Mouse (Mus musculus): ENCODE measurements around the gene 0610009B22Rik. TPM values are rescaled to one million over a fixed set of nuclear protein-coding genes. Genes with fewer than 3 reads are reported as not detected.
"Not testable (repeated sequence)": the region's sequence is repeated elsewhere in the genome, so short reads cannot be mapped to it uniquely, and the experiment has no call there.

0610009B22Rik gene
- polyA plus RNA-seq, 1 experiment: 48.7 TPM

DNA sequence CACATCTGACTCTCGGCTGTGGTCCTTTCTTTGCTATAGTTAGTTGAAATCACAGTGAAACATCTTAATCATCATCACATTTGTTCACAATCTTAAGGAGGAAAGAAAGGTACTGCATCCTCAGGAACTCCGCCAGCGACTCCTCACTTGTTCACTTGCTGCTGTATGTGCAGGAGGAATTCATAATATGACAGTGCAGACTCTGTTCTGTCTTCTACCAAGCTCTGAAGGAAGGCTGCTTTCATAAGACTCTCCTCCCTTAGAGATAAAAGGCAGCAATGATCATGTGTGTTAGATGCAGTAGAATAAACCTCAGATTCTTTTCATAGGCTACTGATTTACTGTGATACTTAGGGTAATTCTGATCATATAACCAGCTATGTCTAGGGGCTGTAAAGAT, 6.3 kb upstream of the 0610009B22Rik start:
- no peak overlapping the region for H3K27ac ChIP-seq (ENCODE audit: insufficient read depth, low read length)
- DNase-seq: no peak
- no peak overlapping the region for H3K4me3 ChIP-seq (replicated peaks; ENCODE audit: insufficient read depth, low read depth, low read length)
- no peaks in the 10 kb centered on the region for H3K27me3 ChIP-seq (ENCODE audit: control insufficient read depth, insufficient read depth, low read length)
- TF ChIP-seq POLR2A (IDR thresholded peaks at IDR 0.05; ENCODE audit: borderline replicate concordance, insufficient read depth, low read length): no peak
- no peak for TF ChIP-seq CTCF (IDR thresholded peaks at IDR 0.05; ENCODE audit: borderline replicate concordance, insufficient read depth, low read depth, low read length)
- 93% methylated on average over 3 of the region's 3 CpGs for WGBS
- H3K4me1 ChIP-seq (ENCODE audit: control insufficient read depth, insufficient read depth, low read length): no peaks in the 10 kb centered on the region

DNA sequence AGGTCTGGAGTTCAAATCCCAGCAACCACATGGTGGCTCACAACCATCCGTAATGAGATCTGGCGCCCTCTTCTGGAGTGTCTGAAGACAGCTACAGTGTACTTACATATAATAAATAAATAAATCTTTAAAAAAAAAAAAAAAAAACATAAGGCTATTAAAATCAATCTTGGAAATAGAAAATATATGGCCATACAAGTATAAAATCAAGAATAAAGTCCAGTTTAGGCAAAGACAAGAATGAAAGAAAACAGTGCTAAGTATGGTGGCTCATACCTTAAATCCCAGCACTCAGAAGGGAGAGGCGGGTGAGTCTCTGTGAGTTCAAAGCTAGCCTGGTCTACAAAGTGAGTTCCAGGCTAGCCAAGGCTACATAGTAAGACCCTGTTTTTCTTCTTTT, 1.9 kb upstream of the 0610009B22Rik start:
- H3K4me3 ChIP-seq (replicated peaks; ENCODE audit: insufficient read depth, low read depth, low read length); H3K27ac ChIP-seq (ENCODE audit: insufficient read depth, low read length); H3K4me1 ChIP-seq (ENCODE audit: control insufficient read depth, insufficient read depth, low read length); DNase-seq; H3K27me3 ChIP-seq (ENCODE audit: control insufficient read depth, insufficient read depth, low read length): not testable (repeated sequence)
- WGBS: 81% methylated on average over 2 of the region's 3 CpGs

DNA sequence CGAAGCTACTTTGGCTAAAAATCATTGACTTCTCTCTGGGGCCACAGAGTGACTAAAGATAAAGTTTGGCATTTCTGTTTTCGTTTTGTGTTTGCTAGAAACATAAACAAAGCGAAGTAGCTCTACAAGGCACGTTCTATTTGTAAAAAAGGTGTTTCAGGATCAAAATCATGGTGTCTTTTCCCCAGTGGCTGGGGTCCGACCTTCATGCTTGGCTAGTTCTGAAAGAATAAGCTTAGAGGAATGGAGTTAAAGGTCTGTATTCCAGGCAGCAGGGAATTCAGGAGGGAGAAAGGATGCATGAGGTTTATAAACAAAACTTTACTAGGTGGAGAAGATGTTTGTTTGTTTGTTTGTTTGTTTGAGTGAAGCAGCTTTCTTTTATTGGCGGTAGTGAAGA, 669 bp upstream of the 0610009B22Rik start:
- DNase-seq: no peak
- TF ChIP-seq CTCF (IDR thresholded peaks at IDR 0.05; ENCODE audit: borderline replicate concordance, insufficient read depth, low read depth, low read length): no peak
- Histone ChIP-seq H3K4me1 (ENCODE audit: control insufficient read depth, insufficient read depth, low read length) (no peaks in the 10 kb centered on the region; the same call in 1 of the 2 replicates), H3K27ac (ENCODE audit: insufficient read depth, low read length) (peak overlapping the region; percentile 92; the same call in 1 of the 2 replicates), H3K27me3 (ENCODE audit: control insufficient read depth, insufficient read depth, low read length) (no peaks in the 10 kb centered on the region), H3K4me3 (replicated peaks; ENCODE audit: insufficient read depth, low read depth, low read length) (peak overlapping the region; percentile 75)
- 24% methylated on average over 6 of the region's 6 CpGs for WGBS

DNA sequence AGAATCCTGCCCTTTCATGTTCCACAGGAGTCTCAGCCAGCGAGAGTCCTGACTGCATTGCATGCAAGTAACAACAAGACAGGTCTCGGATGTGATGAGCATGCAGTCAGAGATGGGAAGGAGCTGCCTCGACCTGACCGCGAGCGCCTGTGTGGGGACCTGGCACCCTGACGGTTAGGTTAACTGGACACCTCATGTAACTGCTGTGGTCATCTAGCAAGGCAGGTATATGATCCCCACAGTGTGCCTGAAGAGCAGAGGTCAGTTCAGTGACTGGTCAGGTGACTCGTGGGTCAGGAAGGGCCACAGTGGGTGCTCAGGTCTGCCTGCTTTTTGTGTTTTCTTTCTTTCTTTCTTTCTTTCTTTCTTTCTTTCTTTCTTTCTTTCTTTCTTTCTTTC, 6.7 kb downstream of the 0610009B22Rik start:
- no peak overlapping the region for H3K4me3 ChIP-seq (replicated peaks; ENCODE audit: insufficient read depth, low read depth, low read length)
- no peak for DNase-seq
- no peaks in the 10 kb centered on the region for H3K27me3 ChIP-seq (ENCODE audit: control insufficient read depth, insufficient read depth, low read length)
- TF ChIP-seq POLR2A (IDR thresholded peaks at IDR 0.05; ENCODE audit: borderline replicate concordance, insufficient read depth, low read length) (no peak), CTCF (IDR thresholded peaks at IDR 0.05; ENCODE audit: borderline replicate concordance, insufficient read depth, low read depth, low read length) (no peak)
- 41% methylated on average over 8 of the region's 8 CpGs for WGBS
- no peaks in the 10 kb centered on the region for H3K4me1 ChIP-seq (ENCODE audit: control insufficient read depth, insufficient read depth, low read length)
- H3K27ac ChIP-seq (ENCODE audit: insufficient read depth, low read length): no peak overlapping the region

DNA sequence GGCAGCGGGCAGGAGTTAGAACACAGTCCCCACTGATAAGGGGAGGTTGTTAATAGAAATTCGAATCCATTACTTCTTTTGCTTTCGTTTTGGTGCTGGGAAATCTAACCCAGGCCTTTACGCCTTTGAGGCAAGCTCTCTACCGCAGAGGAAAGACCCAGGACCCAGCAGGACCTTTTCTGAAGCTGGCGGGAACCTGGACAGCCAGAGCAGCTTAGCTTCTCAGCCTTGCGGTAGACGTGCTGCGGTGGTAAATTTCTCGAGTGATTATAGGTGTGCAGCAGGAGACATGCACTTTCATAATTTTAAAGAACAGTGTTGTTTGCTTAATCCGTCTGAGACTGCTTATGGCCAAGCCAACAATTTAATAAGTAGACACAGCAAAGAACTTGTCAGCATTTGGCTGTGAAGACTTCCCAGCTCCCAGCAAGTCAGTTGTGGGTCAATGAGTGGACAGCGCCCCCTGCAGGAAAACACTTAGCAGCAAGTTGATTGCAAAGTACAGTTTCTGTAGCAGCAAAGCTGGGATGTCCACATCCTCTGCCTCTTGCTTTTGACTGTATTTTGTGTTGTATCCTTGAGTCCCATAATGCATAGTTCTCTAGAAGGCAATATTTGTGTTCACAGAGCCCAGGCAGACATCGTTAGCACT, 7.2 kb downstream of the 0610009B22Rik start:
- TF ChIP-seq POLR2A (IDR thresholded peaks at IDR 0.05; ENCODE audit: borderline replicate concordance, insufficient read depth, low read length) (no peak), CTCF (IDR thresholded peaks at IDR 0.05; ENCODE audit: borderline replicate concordance, insufficient read depth, low read depth, low read length) (peak; percentile 93)
- H3K27ac ChIP-seq (ENCODE audit: insufficient read depth, low read length): no peak overlapping the region
- no peaks in the 10 kb centered on the region for H3K27me3 ChIP-seq (ENCODE audit: control insufficient read depth, insufficient read depth, low read length)
- H3K4me3 ChIP-seq (replicated peaks; ENCODE audit: insufficient read depth, low read depth, low read length): no peak overlapping the region
- 25% methylated on average over 13 of the region's 13 CpGs for WGBS
- DNase-seq: peak; percentile 77 to 86
- H3K4me1 ChIP-seq (ENCODE audit: control insufficient read depth, insufficient read depth, low read length): no peaks in the 10 kb centered on the region

DNA sequence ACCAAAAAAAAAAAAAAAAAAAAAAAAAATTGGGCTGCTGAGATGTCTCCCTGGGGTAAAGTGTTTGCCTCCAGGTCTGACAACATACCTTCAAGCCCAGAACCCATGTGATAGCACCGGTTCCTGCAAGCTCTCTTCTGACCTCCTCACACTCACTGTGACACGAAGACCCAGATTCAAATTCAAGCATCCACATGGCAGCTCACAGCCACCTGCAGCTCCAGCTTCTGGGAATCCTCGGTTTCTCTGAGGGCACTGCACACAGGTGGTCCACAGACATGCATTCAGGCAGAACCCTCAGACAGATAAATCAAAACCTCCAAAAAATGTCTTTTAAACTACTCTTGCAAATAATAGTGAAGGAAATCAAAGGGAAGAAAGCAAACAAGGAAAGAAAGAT, 9.2 kb downstream of the 0610009B22Rik start:
- WGBS: 77% methylated on average over 3 of the region's 3 CpGs
- H3K27me3 ChIP-seq (ENCODE audit: control insufficient read depth, insufficient read depth, low read length): no peaks in the 10 kb centered on the region
- no peak for DNase-seq
- H3K4me1 ChIP-seq (ENCODE audit: control insufficient read depth, insufficient read depth, low read length): no peaks in the 10 kb centered on the region
- no peak for TF ChIP-seq POLR2A (IDR thresholded peaks at IDR 0.05; ENCODE audit: borderline replicate concordance, insufficient read depth, low read length)
- no peak overlapping the region for H3K27ac ChIP-seq (ENCODE audit: insufficient read depth, low read length)
- H3K4me3 ChIP-seq (replicated peaks; ENCODE audit: insufficient read depth, low read depth, low read length): no peak overlapping the region

DNA sequence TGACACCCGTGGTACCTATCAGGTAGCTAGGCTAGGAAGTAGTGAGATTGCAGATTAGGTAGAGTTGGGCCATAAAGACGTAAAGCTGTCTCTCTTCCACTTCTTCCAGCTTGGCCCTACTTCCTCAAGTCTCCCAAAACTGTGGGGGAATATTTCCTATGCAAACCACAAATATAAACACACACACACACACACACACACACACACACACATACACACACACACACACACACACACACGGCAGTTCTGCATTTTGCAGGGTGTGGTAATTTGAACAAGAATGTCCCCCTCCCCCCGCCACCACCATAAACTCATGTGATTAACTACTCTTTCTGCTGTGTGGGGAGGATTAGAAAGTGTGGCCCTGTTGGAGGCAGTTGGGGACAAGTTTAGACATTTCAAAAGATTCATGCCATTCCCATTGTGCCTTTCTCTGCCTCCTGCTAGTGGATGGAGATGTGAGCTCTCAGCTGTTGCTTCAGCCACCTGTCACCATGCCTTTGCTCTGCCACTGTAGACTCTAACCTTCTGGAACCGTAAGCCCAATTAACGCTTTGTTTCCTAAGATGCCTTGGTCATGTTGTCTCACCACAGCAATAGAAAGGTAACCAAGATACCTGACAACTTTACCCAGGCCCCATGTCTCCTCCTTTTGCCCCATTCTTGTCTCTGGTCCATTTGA, 10.8 kb downstream of the 0610009B22Rik start:
- WGBS: 71% methylated on average over 6 of the region's 6 CpGs

DNA sequence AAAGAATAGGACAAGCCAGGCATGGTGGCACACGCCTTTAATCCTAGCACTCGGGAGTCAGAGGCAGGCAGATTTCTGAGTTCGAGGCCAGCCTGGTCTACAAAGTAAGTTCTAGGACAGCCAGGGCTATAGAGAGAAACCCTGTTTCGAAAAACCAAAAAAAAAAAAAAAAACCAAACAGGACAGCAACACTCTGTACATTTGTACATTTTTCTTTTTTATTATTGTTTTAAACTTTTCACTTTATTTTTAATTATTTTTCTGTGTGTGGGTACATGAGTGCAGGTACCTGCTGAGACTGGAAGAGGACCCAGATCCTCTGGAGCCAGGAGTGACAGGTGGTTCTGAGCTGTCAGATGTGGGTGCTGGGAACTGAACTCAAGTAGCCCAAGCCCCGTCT, 13.3 kb downstream of the 0610009B22Rik start:
- no peak for DNase-seq
- no peak for TF ChIP-seq POLR2A (IDR thresholded peaks at IDR 0.05; ENCODE audit: borderline replicate concordance, insufficient read depth, low read length)
- TF ChIP-seq CTCF (IDR thresholded peaks at IDR 0.05; ENCODE audit: borderline replicate concordance, insufficient read depth, low read depth, low read length): no peak
- no peak overlapping the region for H3K4me3 ChIP-seq (replicated peaks; ENCODE audit: insufficient read depth, low read depth, low read length)
- H3K27me3 ChIP-seq (ENCODE audit: control insufficient read depth, insufficient read depth, low read length): no peaks in the 10 kb centered on the region
- H3K4me1 ChIP-seq (ENCODE audit: control insufficient read depth, insufficient read depth, low read length): no peaks in the 10 kb centered on the region
- whole genome bisulfite sequencing: 69% methylated on average over 5 of the region's 5 CpGs
- no peak overlapping the region for H3K27ac ChIP-seq (ENCODE audit: insufficient read depth, low read length)

More for the DNA sequence above, 10.8 kb downstream of the 0610009B22Rik start:
- Histone ChIP-seq H3K4me1 (ENCODE audit: control insufficient read depth, insufficient read depth, low read length) (no peaks in the 10 kb centered on the region), H3K27me3 (ENCODE audit: control insufficient read depth, insufficient read depth, low read length) (no peaks in the 10 kb centered on the region), H3K4me3 (replicated peaks; ENCODE audit: insufficient read depth, low read depth, low read length) (no peak overlapping the region), H3K27ac (ENCODE audit: insufficient read depth, low read length) (no peak overlapping the region)
- no peak for DNase-seq
- TF ChIP-seq POLR2A (IDR thresholded peaks at IDR 0.05; ENCODE audit: borderline replicate concordance, insufficient read depth, low read length): no peak
- no peak for TF ChIP-seq CTCF (IDR thresholded peaks at IDR 0.05; ENCODE audit: borderline replicate concordance, insufficient read depth, low read depth, low read length)

Measured in cerebellum, adult 2 months (tissue).